Mouse (Mus musculus): Measurements from ENCODE around the gene Gipc2. TPM values are rescaled to one million over a fixed set of nuclear protein-coding genes. Genes with fewer than 3 reads are reported as not detected.

The Gipc2 gene
- polyA plus RNA-seq, 1 experiment from 2014 or later: 3.4 TPM

DNA sequence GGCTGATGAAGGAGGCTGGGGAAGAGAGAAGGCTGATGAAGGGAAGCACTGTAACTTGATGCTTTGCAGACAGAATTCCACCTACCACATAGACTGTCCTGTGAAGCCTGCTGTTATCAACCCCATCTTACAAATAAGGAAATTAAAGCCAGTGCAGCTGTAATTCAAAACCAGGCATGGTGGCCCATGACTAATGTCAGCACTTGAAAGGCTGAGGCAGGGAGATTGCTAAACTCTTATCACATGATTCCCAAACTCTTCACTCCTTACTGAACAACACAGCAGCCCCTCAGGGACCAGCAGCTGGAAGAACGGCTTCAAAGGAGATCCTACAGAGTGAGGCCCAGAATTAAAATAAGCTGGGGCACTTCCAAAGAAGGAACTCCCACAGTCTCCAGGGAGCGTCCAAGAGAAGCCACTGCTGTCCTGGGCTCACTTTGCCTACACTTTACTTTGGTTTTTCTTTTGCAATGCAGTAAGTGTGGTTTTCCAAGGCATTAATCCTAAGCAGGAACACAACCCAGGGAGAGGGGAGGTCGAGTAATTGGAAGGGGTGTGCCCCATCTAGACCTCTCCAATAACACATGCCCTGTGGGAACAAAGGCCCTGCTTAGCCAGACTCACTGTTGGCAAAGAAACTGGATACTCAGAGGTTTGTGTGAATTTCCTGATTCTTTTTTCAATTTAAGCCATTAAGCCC lies 57.3 kb downstream of the Gipc2 start:
- Histone ChIP-seq H3K27me3 (peaks cover 42% of the 10 kb centered on the region), H3K9ac (replicated peaks) (no peak overlapping the region), H3K9me3 (no peaks in the 10 kb centered on the region), H3K27ac (no peak overlapping the region), H3K36me3 (no peaks in the 10 kb centered on the region), H3K4me1 (replicated peaks) (peaks cover 30% of the 10 kb centered on the region), H3K4me2 (replicated peaks) (no peak overlapping the region), H3K4me3 (replicated peaks) (no peak overlapping the region)
- no peak for ATAC-seq
- WGBS: 15% methylated on average over 3 of the region's 3 CpGs

DNA sequence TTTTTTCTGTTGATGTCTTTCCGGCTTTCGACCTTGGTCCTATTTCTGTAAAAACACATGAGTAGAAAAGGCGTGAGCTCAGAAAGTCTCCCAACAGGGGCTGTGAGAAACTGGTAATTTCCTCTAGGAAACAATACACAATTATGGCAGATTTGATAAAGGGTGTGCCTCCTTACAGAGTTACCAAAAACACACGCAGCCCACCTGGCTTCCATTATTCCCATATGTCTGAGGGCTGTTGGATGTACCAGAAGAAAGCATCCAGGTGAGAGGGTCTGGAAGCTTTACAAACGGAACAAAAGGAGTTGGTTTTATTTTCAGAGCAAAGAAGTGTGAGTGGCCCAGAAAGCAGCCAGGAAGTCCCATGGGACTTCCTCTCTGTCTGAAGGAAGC lies 58.0 kb downstream of the Gipc2 start:
- no peak overlapping the region for H3K27ac ChIP-seq
- H3K4me3 ChIP-seq (replicated peaks): no peak overlapping the region
- no peak overlapping the region for H3K9ac ChIP-seq (replicated peaks)
- WGBS: 75% methylated on average over 5 of the region's 5 CpGs
- H3K36me3 ChIP-seq: no peaks in the 10 kb centered on the region
- H3K27me3 ChIP-seq: peaks cover 42% of the 10 kb centered on the region
- no peaks in the 10 kb centered on the region for H3K9me3 ChIP-seq
- H3K4me2 ChIP-seq (replicated peaks): peak overlapping the region; percentile 94; the same call in 1 of the 2 replicates
- H3K4me1 ChIP-seq (replicated peaks): peaks cover 30% of the 10 kb centered on the region
- no peak for ATAC-seq

DNA sequence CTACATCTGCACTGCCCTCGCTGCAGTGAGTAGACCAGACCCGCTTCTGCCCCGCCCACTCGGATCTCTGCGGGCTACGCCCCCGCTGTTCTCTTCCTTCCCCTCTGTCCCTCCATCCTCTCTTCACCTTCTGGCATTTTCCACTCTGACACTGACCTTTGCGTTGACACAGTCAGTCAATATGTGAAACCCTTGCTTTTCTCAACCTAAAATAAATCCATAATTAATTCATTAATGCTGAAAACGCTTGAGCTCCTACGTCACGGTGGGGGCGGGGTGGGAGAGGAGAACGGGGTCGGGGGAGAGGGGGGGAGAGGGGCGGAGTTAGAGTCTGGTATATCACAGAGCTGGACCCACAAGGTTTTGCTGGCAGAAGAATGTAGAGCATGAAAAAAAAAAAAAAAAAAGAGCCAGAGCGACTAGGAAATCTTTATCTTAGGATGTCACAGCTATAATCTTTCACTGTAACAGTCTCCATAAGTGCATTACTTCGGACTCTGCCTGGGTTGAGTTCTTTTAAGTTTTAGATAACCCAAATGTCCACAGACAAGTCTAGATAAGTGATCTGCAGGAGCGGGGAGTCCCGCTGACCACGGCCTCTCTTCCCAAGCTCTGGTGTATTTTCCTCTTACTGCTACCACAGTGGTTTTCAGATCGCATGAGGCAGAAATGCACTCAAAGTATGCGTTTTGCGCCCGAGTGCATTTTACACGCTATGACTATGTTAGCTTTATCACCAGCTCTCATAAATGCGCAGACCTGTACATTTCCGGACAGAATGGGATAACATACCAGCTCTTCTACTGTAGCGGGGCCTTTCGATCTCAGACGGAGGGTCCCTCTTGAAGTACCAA lies 58.7 kb downstream of the Gipc2 start:
- 27% methylated on average over 30 of the region's 30 CpGs for WGBS
- H3K9me3 ChIP-seq: no peaks in the 10 kb centered on the region
- peaks cover 42% of the 10 kb centered on the region for H3K27me3 ChIP-seq
- H3K9ac ChIP-seq (replicated peaks): peak overlapping the region; percentile 63
- H3K4me2 ChIP-seq (replicated peaks): peak overlapping the region; percentile 94
- H3K27ac ChIP-seq: peak overlapping the region; percentile 45; the same call in 1 of the 2 replicates
- H3K36me3 ChIP-seq: no peaks in the 10 kb centered on the region
- peak overlapping the region; percentile 48 for H3K4me3 ChIP-seq (replicated peaks)
- ATAC-seq: peak; percentile 43
- peaks cover 30% of the 10 kb centered on the region for H3K4me1 ChIP-seq (replicated peaks)

DNA sequence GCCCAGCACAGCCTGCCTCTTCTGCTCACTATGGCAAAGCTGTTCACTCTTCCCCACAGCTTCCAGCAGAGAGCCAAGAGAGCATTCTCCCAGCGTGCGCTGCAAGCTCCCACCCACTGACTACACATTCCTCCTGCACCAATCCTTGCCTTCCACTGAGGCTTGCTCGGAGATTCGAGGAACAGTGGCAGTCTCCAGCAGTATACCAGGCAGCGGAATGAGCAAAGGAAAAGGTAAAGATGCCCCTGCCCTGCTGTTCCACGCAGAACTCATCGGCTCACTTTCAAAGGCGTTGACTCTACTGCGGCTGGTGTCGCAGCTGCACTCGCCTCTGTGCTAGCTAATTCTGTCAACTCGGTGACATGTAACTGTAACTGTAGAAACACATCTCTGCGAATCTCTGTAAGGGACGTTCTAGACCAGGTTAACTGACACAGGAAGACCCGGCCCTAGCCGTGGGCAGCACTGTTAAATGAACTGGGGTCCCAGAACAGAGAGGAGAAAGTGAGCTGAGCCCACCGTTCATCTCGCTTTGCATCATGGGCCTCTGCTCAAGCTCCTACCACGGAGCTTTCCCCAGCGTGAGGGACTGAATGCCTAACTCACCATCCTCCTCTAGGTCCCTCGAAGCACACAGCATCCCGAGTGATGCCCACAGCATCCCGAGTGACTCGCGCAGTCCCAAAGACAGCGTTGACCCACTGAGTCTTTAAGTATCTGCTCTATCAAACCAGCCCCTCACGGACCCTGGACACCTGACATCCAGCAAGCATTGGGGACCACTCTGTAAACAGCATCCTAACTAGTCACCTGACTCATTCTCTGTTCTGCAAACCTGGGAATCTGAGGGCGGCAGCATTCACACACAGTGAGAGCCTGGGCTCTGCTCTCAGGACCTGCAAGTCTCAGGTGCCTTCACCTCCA lies 59.5 kb downstream of the Gipc2 start:
- 1% methylated on average over 28 of the region's 28 CpGs for WGBS
- Histone ChIP-seq H3K4me2 (replicated peaks) (peak overlapping the region; percentile 94), H3K4me1 (replicated peaks) (peaks cover 29% of the 10 kb centered on the region), H3K4me3 (replicated peaks) (peak overlapping the region; percentile 48), H3K27ac (peak overlapping the region; percentile 45), H3K36me3 (no peaks in the 10 kb centered on the region), H3K9ac (replicated peaks) (peak overlapping the region; percentile 63), H3K9me3 (no peaks in the 10 kb centered on the region), H3K27me3 (peaks cover 42% of the 10 kb centered on the region)
- peak; percentile 85 for ATAC-seq

DNA sequence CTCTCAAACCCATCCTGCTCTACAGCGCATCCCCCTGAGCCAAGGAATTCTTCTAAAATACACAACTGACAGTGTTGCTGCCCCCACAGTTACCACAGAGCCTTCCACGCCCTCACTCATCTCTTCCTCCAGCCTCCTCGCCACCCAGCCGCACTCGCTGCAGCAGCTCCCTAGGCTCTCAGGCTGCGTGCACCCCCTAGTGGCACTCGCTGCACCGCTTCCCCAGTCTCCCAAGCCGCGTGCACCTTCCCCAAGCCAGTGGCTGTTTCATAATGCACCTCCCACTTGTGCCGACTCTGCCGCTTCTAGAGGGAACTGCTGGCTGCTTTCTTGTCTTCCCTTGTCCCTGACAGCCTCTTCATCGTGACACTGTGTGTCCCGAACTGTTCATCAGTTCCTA lies 60.7 kb downstream of the Gipc2 start:
- Histone ChIP-seq H3K9me3 (no peaks in the 10 kb centered on the region), H3K4me1 (replicated peaks) (peaks cover 26% of the 10 kb centered on the region), H3K27me3 (peaks cover 37% of the 10 kb centered on the region), H3K4me2 (replicated peaks) (peak overlapping the region; percentile 94), H3K9ac (replicated peaks) (peak overlapping the region; percentile 42), H3K27ac (no peak overlapping the region), H3K4me3 (replicated peaks) (peak overlapping the region; percentile 22), H3K36me3 (no peaks in the 10 kb centered on the region)
- ATAC-seq: peak; percentile 63
- 2% methylated on average over 14 of the region's 14 CpGs for WGBS

DNA sequence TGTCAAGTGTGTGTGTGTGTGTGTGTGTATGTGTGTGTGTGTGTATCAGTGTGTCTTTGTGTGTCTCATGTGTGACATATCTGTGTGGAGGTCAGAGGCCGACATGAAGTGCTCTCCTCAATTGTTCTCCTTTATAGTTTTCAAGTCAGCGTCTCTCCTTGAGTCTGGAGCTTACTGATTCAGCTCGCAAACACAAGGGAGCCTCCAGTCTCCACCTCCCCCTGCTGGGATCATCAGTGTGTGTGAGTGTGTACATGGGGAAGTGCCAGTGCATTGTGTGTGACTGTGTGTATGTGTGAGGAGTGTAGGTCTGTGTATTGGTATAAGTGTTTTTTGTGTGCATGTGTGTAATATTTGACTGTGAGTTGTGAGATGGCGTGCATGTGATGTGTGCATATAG lies 62.6 kb downstream of the Gipc2 start:
- no peak for ATAC-seq
- no peak overlapping the region for H3K4me3 ChIP-seq (replicated peaks)
- 90% methylated on average over 4 of the region's 4 CpGs for WGBS

DNA sequence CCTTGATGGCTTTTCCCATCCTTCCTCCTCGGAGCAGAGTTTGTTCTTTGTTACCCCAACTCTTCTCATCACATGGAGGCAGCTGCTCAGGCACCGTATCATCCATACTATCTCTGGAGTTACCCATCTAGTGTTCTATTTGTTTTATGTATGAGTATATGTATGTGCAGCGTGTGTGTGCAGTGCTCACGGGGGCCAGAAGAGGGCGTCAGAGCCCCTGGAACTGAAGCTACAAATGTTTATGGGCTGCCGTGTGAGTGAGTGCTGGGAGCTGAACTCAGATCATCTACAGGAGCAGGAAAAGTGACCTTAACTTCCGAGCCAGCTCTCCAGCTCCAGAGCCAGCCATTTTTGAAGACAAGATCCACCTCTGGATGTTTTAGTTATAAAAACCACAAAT lies 64.6 kb downstream of the Gipc2 start:
- WGBS: 94% methylated on average over 7 of the region's 7 CpGs
- no peaks in the 10 kb centered on the region for H3K36me3 ChIP-seq
- H3K27me3 ChIP-seq: peaks cover 17% of the 10 kb centered on the region; the same call in 1 of the 2 replicates
- H3K4me3 ChIP-seq (replicated peaks): no peak overlapping the region
- H3K4me1 ChIP-seq (replicated peaks): peaks cover 16% of the 10 kb centered on the region
- H3K9ac ChIP-seq (replicated peaks): no peak overlapping the region
- H3K9me3 ChIP-seq: no peaks in the 10 kb centered on the region
- no peak overlapping the region for H3K4me2 ChIP-seq (replicated peaks)
- no peak for ATAC-seq
- no peak overlapping the region for H3K27ac ChIP-seq

More for the DNA sequence above, 62.6 kb downstream of the Gipc2 start:
- H3K4me1 ChIP-seq (replicated peaks): peaks cover 26% of the 10 kb centered on the region
- peaks cover 25% of the 10 kb centered on the region; the same call in 1 of the 2 replicates for H3K27me3 ChIP-seq
- H3K9ac ChIP-seq (replicated peaks): no peak overlapping the region
- no peak overlapping the region for H3K27ac ChIP-seq
- no peaks in the 10 kb centered on the region for H3K9me3 ChIP-seq
- H3K36me3 ChIP-seq: no peaks in the 10 kb centered on the region
- H3K4me2 ChIP-seq (replicated peaks): no peak overlapping the region

DNA sequence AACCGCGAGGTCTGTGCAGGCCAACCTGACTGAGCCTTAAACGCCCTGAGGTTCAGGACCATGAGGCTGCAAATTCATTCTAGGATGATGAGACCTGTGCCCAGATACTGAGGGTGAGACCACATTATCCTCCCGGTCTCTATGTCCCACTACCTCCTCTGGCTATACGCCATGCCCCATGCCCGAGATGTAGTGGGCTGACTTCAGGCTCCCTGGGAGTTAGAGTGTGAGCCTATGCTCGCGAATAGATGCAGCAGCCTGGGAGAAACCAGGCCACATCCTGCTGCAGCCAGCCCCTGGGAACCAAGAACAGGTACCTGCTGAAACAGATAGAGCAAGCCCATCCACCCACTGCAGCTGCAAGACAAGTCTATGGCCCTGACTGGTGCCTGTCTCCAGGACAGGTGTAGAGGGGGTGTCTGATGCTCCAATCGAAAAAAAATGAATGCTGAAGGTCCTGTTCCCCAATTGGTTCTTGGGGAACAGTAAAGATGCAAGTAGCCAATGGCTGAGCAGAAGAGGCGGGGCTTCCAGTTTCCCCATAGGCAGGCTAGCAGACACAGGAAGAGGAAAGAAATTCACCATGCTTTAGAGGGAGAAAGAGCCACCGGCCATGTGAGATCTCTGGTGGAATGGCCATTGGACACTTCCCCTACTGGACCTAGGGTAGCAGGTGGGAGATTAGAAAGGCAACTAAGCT lies 65.8 kb downstream of the Gipc2 start:
- H3K9ac ChIP-seq (replicated peaks): 0 out of 2 replicates have a peak overlapping the region, but pooled peaks have one; percentile 5
- H3K4me2 ChIP-seq (replicated peaks): peak overlapping the region; percentile 41
- H3K4me3 ChIP-seq (replicated peaks): peak overlapping the region; percentile 28
- no peaks in the 10 kb centered on the region for H3K36me3 ChIP-seq
- 43% methylated on average over 11 of the region's 11 CpGs for WGBS
- peak; percentile 79 for ATAC-seq
- no peak overlapping the region for H3K27ac ChIP-seq
- no peaks in the 10 kb centered on the region for H3K9me3 ChIP-seq
- peaks cover 6% of the 10 kb centered on the region for H3K4me1 ChIP-seq (replicated peaks)
- H3K27me3 ChIP-seq: 0 out of 2 replicates have a peak, but pooled peaks cover 10% of the 10 kb centered on the region

DNA sequence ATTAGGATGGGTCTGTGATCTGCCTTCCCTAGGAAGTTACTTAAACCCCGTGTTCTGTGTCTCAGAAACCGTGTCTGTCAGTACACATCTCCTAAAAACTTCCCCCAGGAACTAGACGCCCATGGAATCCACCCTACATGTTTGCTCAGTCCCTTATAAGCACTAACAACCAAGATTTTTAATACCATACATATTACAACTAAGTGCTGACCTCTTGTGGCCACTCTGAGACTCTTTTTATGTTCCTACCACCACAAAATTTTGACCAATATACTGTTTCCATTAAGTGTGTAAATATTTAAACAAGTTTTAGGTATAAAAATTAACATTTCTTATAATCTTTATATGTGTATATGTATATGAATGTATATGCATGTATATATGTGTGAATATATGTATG lies 71.0 kb downstream of the Gipc2 start:
- H3K4me3 ChIP-seq (replicated peaks): no peak overlapping the region
- H3K27ac ChIP-seq: no peak overlapping the region
- peaks cover 3% of the 10 kb centered on the region; the same call in 1 of the 2 replicates for H3K4me1 ChIP-seq (replicated peaks)
- WGBS: 6% methylated on average over 3 of the region's 3 CpGs
- H3K27me3 ChIP-seq: peaks cover 4% of the 10 kb centered on the region; the same call in 1 of the 2 replicates
- H3K36me3 ChIP-seq: no peaks in the 10 kb centered on the region
- H3K9ac ChIP-seq (replicated peaks): no peak overlapping the region
- ATAC-seq: no peak
- H3K9me3 ChIP-seq: no peaks in the 10 kb centered on the region
- H3K4me2 ChIP-seq (replicated peaks): no peak overlapping the region

DNA sequence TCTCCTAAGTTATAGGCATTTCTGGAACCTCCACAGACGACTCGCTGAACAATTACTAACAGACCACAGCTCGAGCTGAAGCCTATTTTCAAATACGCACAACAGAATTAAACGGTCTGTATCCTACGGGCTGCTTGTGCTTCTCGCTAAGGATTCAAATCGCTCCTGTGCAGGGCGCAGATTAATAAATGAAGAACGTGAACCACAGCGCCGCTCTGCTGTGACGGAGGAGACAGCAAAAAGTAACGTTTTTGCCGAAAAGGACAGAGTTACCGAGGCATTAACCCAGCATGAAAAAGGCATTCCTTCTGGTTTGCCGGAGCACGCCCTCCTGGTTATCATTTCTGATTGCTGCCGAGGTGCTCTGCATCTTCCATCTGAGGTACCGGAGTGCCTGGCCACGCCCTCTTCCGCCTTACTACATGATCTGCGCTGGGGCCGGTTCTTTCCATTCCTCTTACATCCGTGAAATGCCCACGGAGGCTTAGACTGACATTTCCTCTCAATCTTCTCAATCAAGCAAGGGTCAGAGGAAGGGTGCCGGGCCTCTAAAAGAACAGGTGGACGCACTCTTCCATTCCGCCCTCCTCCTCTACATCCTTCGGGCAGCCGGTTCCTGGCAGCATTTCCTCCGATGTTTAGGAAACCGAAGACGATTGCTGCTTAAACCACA lies 73.5 kb downstream of the Gipc2 start:
- Histone ChIP-seq H3K9me3 (no peaks in the 10 kb centered on the region), H3K27me3 (peaks cover 4% of the 10 kb centered on the region; the same call in 1 of the 2 replicates), H3K36me3 (no peaks in the 10 kb centered on the region), H3K27ac (no peak overlapping the region), H3K9ac (replicated peaks) (peak overlapping the region; percentile 28; the same call in 1 of the 2 replicates), H3K4me3 (replicated peaks) (peak overlapping the region; percentile 40), H3K4me2 (replicated peaks) (peak overlapping the region; percentile 54), H3K4me1 (replicated peaks) (0 out of 2 replicates have a peak, but pooled peaks cover 3% of the 10 kb centered on the region)
- no peak for ATAC-seq
- WGBS: 53% methylated on average over 34 of the region's 34 CpGs
